Mouse (Mus musculus) thymus, postnatal 10 days (tissue): ENCODE results near the gene Atxn1.

Source experiments
- DNase-seq, 2 experiments: peaks; one replicate each; pipeline ENCODE4 v3.0.0; 2021; ENCODE audit warnings: low spot score in 2 of 2

The Atxn1 gene

GRCm38 (mm10) chr13:45681196-45681595 is 283.6 kb downstream of the Atxn1 start:
- no peak for DNase-seq

- no peak for DNase-seq
These were observed 284.2 kb downstream of the Atxn1 start for GRCm38 (mm10) chr13:45680651-45681050.

GRCm38 (mm10) chr13:45679096-45679495 is 285.7 kb downstream of the Atxn1 start:
- no peak for DNase-seq

- DNase-seq, result no peak
These were observed 292.2 kb downstream of the Atxn1 start for GRCm38 (mm10) chr13:45672628-45673027.

GRCm38 (mm10) chr13:45669969-45670368 is 294.8 kb downstream of the Atxn1 start:
- DNase-seq, result no peak

- DNase-seq, result no peak
These were observed 302.0 kb downstream of the Atxn1 start for GRCm38 (mm10) chr13:45662852-45663251.

- DNase-seq, result no peak
These were observed 302.6 kb downstream of the Atxn1 start for GRCm38 (mm10) chr13:45662216-45662615.

- DNase-seq, result no peak
These were observed 303.3 kb downstream of the Atxn1 start for GRCm38 (mm10) chr13:45661283-45662185.

GRCm38 (mm10) chr13:45659813-45660212 is 305.0 kb downstream of the Atxn1 start:
- no peak for DNase-seq

- DNase-seq, result no peak
These were observed 306.5 kb downstream of the Atxn1 start for GRCm38 (mm10) chr13:45658343-45658742.

GRCm38 (mm10) chr13:45657176-45657575 is 307.6 kb downstream of the Atxn1 start:
- DNase-seq, result no peak

- DNase-seq, result no peak
These were observed 313.1 kb downstream of the Atxn1 start for GRCm38 (mm10) chr13:45651652-45652241.

- DNase-seq, result no peak
These were observed 315.5 kb downstream of the Atxn1 start for GRCm38 (mm10) chr13:45649197-45649812.

GRCm38 (mm10) chr13:45643780-45644395 is 320.9 kb downstream of the Atxn1 start:
- no peak for DNase-seq

- DNase-seq, result no peak
These were observed 321.9 kb downstream of the Atxn1 start for GRCm38 (mm10) chr13:45642913-45643312.

GRCm38 (mm10) chr13:45640431-45640830 is 324.4 kb downstream of the Atxn1 start:
- no peak for DNase-seq

GRCm38 (mm10) chr13:45638281-45638680 is 326.5 kb downstream of the Atxn1 start:
- DNase-seq, result no peak

GRCm38 (mm10) chr13:45637324-45637723 is 327.5 kb downstream of the Atxn1 start:
- peak in 1 of 2 experiments; percentile 33 for DNase-seq

- no peak for DNase-seq
These were observed 328.4 kb downstream of the Atxn1 start for GRCm38 (mm10) chr13:45636435-45636834.

- no peak for DNase-seq
These were observed 330.9 kb downstream of the Atxn1 start for GRCm38 (mm10) chr13:45633918-45634317.

GRCm38 (mm10) chr13:45632133-45632532 is 332.7 kb downstream of the Atxn1 start:
- no peak for DNase-seq
